Mouse (Mus musculus): ENCODE data around the gene Mmp7.

DNA sequence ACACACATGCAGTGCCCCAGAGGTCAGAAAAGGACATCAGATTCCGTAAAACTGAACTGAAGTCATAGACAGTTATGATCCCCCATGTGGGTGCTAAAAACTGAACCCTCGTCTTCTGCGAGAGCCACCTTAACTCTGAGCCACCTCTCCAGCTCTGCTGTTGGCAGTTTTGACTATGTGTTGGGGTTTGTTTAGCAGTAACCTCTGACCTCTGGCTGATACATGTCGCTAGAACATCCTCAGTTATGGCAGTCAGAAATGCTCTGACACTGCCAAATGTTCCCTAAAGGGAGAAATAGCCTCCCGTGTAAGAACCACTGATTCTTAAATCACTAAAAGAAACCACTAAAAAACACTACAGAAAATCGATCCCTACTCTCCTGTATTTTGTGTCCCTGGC, 16.8 kb downstream of the Mmp7 start:
- TF ChIP-seq CTCF (IDR thresholded peaks at IDR 0.05; ENCODE audit: control insufficient read depth, insufficient read depth, insufficient read length) (no peak), MYOD1 (IDR thresholded peaks at IDR 0.05; ENCODE audit: control insufficient read depth, insufficient read length, low read depth) (no peak)
